Mouse (Mus musculus): ENCODE measurements at regions not wholly inside any gene's neighbourhood (a gene's known extent, or its start where the extent isn't known, plus 50 kb on each side); places are given as distances from the start of the nearest gene placed in this dataset.

GRCm38 (mm10) chr17:51405059-51405458, 225.9 kb upstream of the Tbc1d5 start:
- no peak for TF ChIP-seq CTCF (IDR thresholded peaks at IDR 0.05; ENCODE audit: extremely low read depth, insufficient read depth, low read length)
- TF ChIP-seq POLR2A (IDR thresholded peaks at IDR 0.05; ENCODE audit: extremely low read depth, insufficient read depth, low read length), result no peak

Measured in cortical plate, adult 2 months (tissue).